Comparison of ENCODE assay signal across 8 mouse cellular contexts in genomic region chr5:128536393-128536792, GRCm38 (mm10).
DNase-seq lines count a peak whose midpoint lies in the region; ATAC-seq and TF ChIP-seq lines count a peak whose summit lies in the region.
"Had no signal": no experiment of that assay in that cellular context is flagged by ENCODE, and none has a peak within 500 bp of the region (broad histone marks: within the 10 kb centered on the region; RNA-seq: fewer than 3 reads in every experiment).

No protein-coding gene starts in this region.

- no peak for TF ChIP-seq CTCF in gastrocnemius, adult 2 months (IDR thresholded peaks at IDR 0.05)

- H3K4me1 ChIP-seq in embryonic facial prominence, embryonic 14.5 days (ENCODE audit: control insufficient read depth, insufficient read depth, low read length), result peaks cover 10% of the 10 kb centered on the region; the same call in 1 of the 2 replicates
- peaks cover 7% of the 10 kb centered on the region for H3K4me1 ChIP-seq in hindbrain, embryonic 16.5 days (ENCODE audit: control insufficient read depth, insufficient read depth, low read depth, low read length)
- peaks cover 4% of the 10 kb centered on the region; the same call in 1 of the 2 replicates for H3K4me1 ChIP-seq in neural tube, embryonic 14.5 days (ENCODE audit: control insufficient read depth, insufficient read depth, low read length)

- intact Hi-C loops in gastrocnemius, adult 2 months (cut with DNase I), result no loop called here

- H3K4me2 ChIP-seq in embryonic facial prominence, embryonic 14.5 days (ENCODE audit: low read depth, low read length), result peak overlapping the region; percentile 44
- H3K4me2 ChIP-seq in hindbrain, embryonic 16.5 days (ENCODE audit: low read length), result peak overlapping the region; percentile 44
- peak overlapping the region; percentile 31 for H3K4me2 ChIP-seq in neural tube, embryonic 14.5 days (ENCODE audit: low read depth, low read length)

- ATAC-seq in embryonic facial prominence, embryonic 14.5 days (ENCODE audit: low read depth), result no peak
- ATAC-seq in hindbrain, embryonic 16.5 days, result no peak
- no peak for ATAC-seq in neural tube, embryonic 14.5 days (ENCODE audit: low read depth)
- ATAC-seq: liver, postnatal 0 days had no signal

- WGBS in embryonic facial prominence, embryonic 14.5 days, result 24% methylated on average over 8 of the region's 8 CpGs
- WGBS in hindbrain, embryonic 16.5 days, result 23% methylated on average over 8 of the region's 8 CpGs
- WGBS in neural tube, embryonic 14.5 days, result 22% methylated on average over 8 of the region's 8 CpGs

- no peak overlapping the region for H3K9ac ChIP-seq in embryonic facial prominence, embryonic 14.5 days (ENCODE audit: low read depth, low read length)
- no peak overlapping the region for H3K9ac ChIP-seq in hindbrain, embryonic 16.5 days (ENCODE audit: low read depth, low read length)
- no peak overlapping the region for H3K9ac ChIP-seq in neural tube, embryonic 14.5 days (replicated peaks; ENCODE audit: low read depth, low read length)
- H3K9ac ChIP-seq: liver, postnatal 0 days had no signal

- no peak overlapping the region for H3K27ac ChIP-seq in embryonic facial prominence, embryonic 14.5 days (replicated peaks; ENCODE audit: low read depth, low read length)
- no peak overlapping the region for H3K27ac ChIP-seq in hindbrain, embryonic 16.5 days (ENCODE audit: low read depth, low read length)
- H3K27ac ChIP-seq in neural tube, embryonic 14.5 days (ENCODE audit: low read depth, low read length), result no peak overlapping the region
- H3K27ac ChIP-seq in gastrocnemius, adult 2 months, result no peak overlapping the region

- no peaks in the 10 kb centered on the region for H3K27me3 ChIP-seq in embryonic facial prominence, embryonic 14.5 days (replicated peaks; ENCODE audit: control insufficient read depth, insufficient read depth, low read length)
- H3K27me3 ChIP-seq in hindbrain, embryonic 16.5 days (replicated peaks; ENCODE audit: control insufficient read depth, insufficient read depth, low read length), result no peaks in the 10 kb centered on the region
- H3K27me3 ChIP-seq in neural tube, embryonic 14.5 days (ENCODE audit: control insufficient read depth, insufficient read depth, low read length), result no peaks in the 10 kb centered on the region

- H3K36me3 ChIP-seq in embryonic facial prominence, embryonic 14.5 days (ENCODE audit: control insufficient read depth, insufficient read depth, low read length), result no peaks in the 10 kb centered on the region
- H3K36me3 ChIP-seq in hindbrain, embryonic 16.5 days (ENCODE audit: control insufficient read depth, insufficient read depth, low read length), result no peaks in the 10 kb centered on the region
- H3K36me3 ChIP-seq in neural tube, embryonic 14.5 days (ENCODE audit: control insufficient read depth, insufficient read depth, low read length), result no peaks in the 10 kb centered on the region

- no peaks in the 10 kb centered on the region for H3K9me3 ChIP-seq in embryonic facial prominence, embryonic 14.5 days (ENCODE audit: control insufficient read depth, low read length)
- H3K9me3 ChIP-seq in hindbrain, embryonic 16.5 days (ENCODE audit: control insufficient read depth, low read length), result no peaks in the 10 kb centered on the region
- H3K9me3 ChIP-seq in neural tube, embryonic 14.5 days (ENCODE audit: control insufficient read depth, low read length), result no peaks in the 10 kb centered on the region

- peak; percentile 17 for DNase-seq in layer of hippocampus, adult 9-11 months
- no peak for DNase-seq in layer of hippocampus, postnatal 10 days (ENCODE audit: low spot score in 2 of 2)
- DNase-seq in embryonic facial prominence, embryonic 14.5 days (ENCODE audit: low spot score), result no peak
- DNase-seq in gastrocnemius, adult 2 months, result no peak
- no peak for DNase-seq in thymus, adult 18-20 months
- DNase-seq: liver, postnatal 0 days had no signal

- no peak overlapping the region for H3K4me3 ChIP-seq in embryonic facial prominence, embryonic 14.5 days (ENCODE audit: low read depth, low read length)
- no peak overlapping the region for H3K4me3 ChIP-seq in hindbrain, embryonic 16.5 days (ENCODE audit: low read length)
- no peak overlapping the region for H3K4me3 ChIP-seq in neural tube, embryonic 14.5 days (ENCODE audit: low read depth, low read length)
- no peak overlapping the region for H3K4me3 ChIP-seq in gastrocnemius, adult 2 months
